Mouse (Mus musculus) adrenal gland, postnatal 4 days (tissue): ENCODE data around the gene Fcamr. TPM values are rescaled to one million over a fixed set of nuclear protein-coding genes. Genes with fewer than 3 reads are reported as not detected.

ENCODE experiments used
- DNase-seq, 2 experiments: peaks; one replicate each; pipeline ENCODE4 v3.0.0; 2021 to 2022; ENCODE audit warnings: low spot score in 2 of 2, mixed read lengths in 2 of 2
- total RNA-seq, 2 experiments: library from RNA; stranded (reverse); gene quantifications; 2 replicates each; pipeline ENCODE4 v1.2.3; 2021

The Fcamr gene
- total RNA-seq, 2 experiments from 2014 or later = not detected

GRCm38 (mm10) chr1:130801511-130801910, 809 bp downstream of the Fcamr start:
- no peak for DNase-seq

GRCm38 (mm10) chr1:130802976-130803375, 2.3 kb downstream of the Fcamr start:
- no peak for DNase-seq

- no peak for DNase-seq
These were observed 3.6 kb downstream of the Fcamr start for GRCm38 (mm10) chr1:130804279-130804678.

- no peak for DNase-seq
These were observed 10.2 kb downstream of the Fcamr start for GRCm38 (mm10) chr1:130810906-130811305.

GRCm38 (mm10) chr1:130811316-130811715, 10.6 kb downstream of the Fcamr start:
- DNase-seq = no peak

- no peak for DNase-seq
These were observed 19.0 kb downstream of the Fcamr start for GRCm38 (mm10) chr1:130819737-130820136.

GRCm38 (mm10) chr1:130820316-130821148, 19.8 kb downstream of the Fcamr start:
- DNase-seq = no peak

- DNase-seq = no peak
These were observed 20.4 kb downstream of the Fcamr start for GRCm38 (mm10) chr1:130821149-130821471.

- DNase-seq = no peak
These were observed 21.4 kb downstream of the Fcamr start for GRCm38 (mm10) chr1:130821911-130822625.

- DNase-seq = no peak
These were observed 25.7 kb downstream of the Fcamr start, which contains the start of gene Pigr for GRCm38 (mm10) chr1:130826448-130826847. Gene Pigr, plus strand, starts transcription at chr1:130826684.

DNA sequence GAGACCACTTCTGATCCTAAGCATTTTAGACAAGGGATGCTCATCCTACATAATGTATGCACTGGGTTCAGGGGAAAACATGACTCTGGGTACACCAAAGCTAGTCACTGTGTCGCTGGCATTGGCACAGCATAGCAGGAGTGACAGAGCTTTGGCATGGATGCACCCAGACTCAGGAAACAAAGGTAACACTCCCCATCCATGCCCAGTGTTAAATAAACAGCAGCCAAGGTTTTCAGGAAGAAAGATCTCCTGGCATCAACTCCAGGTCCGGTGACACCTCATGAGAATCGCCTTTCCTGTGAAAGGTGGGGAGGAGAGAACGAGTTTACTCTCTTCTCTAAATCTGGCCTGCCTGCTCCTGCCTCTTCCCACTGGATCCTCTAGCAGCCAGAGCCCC, 28.0 kb downstream of the Fcamr start:
- DNase-seq = no peak

- no peak for DNase-seq
These were observed 29.5 kb downstream of the Fcamr start for GRCm38 (mm10) chr1:130829906-130830830.

DNA sequence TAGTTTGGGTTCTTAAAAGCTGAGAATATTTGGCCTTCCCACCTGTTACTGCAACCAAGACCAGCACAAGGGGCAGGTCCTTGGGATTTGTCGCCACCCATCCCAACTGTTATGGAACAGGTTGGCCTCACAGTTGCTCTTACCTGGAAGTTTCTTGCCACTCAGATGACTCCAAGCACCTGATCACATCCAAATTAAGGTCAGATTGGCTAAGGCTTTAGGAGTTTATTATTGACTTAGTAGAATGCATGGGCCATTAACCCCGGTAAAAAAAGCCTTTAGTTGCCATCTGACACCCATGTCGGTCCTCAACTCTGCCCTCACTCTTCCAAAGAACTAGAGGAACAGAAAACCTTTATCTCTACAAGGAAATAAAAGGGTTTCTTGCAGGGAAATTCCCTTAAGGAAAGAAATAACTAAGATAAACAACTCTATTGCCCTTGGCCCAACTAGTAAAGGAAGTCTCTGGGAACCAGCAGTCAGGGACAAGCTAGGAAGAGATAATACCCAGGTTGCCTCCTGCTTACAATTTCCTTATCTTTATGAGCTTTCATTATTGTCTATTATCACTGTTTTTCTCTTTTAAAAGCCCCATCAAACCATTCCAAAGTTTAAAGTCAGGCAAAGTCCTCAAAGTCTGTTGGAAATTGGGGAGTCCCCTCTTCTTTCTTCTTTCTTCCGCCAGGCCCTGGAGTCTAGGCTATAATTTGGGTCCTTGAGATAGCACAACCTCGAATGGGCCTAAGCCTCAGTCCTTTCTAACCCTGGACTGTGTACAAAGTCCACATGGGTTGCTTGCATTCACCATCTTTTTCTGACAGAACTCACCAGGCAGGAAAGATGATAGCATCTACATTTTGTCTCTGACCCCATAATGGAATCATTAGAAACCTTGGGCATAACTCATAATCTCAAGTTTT, 31.8 kb downstream of the Fcamr start:
- DNase-seq = no peak

DNA sequence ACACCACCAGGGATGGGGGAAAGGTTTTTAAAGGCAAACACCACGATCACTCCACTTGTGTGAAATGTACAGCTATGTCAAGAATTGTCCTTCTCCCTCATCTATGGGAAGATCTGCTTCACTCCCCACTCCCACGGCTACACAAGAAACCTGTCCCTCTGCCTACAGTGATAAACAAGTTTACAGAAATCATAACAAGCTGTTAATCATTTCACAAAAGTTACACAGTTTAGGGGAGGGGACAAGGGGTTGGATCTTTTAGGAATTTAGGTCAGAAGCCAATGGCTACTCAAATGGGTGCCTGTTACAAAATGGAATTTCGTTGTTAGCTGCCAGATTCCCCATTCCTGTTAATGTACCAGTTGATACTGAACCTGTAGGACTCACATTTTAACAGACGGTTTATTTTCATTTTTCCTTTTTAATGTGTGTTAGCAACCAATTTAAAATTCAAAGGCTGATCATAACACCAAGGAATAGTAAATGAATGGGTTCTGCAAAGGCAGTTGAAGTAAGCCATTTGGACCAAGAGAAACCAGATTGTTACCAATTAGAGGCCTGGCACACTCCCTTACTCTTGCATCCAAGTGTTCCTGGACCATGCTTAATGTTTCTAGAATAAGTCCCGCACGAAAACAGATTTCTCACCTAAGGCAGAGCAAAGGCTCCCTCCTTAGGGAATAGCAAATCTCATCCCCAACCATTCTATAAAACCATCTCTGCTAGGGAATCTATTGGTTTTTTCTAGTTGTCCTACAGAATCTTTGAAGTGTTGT, 34.6 kb downstream of the Fcamr start:
- no peak for DNase-seq

DNA sequence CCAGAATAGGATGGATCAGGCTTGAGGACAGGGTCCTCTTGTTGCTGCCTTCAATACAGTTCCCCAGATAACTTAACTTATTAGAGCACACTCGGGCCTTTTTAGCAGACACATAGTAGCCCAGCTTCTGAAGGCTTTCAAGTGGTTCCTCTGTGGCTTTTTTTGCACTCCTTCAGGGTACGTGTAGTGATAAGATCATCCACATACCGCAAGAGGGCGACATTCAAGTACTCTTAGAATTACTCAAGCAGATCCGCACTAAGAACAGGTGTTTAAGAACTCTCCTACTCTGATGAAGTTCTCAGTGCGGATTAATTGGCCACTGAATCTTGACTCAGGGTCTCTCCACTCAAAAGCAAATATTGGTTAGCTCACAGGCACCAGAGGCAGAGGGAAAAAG, 37.6 kb downstream of the Fcamr start:
- no peak for DNase-seq

DNA sequence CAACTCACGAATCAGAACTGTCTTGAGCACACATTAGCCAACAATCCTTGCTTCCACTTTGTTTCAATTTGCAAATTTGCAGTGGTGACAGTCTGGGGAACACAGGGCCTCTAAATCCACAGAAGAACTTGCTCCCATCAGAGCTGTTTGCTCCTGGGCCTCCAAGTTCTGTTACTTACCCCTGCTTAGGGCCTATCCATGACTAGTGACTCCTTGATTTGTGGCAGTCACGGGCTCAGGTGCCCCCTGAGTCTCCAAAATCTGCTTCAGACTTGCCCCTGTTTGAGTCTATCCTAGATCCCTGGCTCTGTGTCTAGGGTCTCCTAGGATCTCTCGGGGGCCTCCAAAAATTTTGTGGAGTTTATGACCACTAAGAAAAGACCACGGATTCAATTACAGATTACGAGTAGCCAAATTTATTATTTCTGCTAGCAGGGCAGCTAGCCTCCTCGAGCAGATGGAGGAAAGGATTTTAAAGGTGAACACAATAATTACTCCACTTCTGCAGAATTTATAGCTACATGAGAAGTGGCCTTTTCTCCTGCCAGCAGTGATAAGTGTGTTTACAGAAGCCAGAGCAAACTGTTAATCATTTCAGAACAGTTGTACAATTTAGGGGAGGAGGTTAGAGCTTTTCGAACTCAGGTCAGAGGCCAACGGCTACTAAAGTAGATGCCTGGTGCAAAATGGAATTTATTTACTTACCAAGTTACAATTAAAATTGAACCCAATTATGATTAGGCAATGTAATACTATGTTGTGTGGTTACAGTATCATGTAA, 40.1 kb downstream of the Fcamr start:
- no peak for DNase-seq

DNA sequence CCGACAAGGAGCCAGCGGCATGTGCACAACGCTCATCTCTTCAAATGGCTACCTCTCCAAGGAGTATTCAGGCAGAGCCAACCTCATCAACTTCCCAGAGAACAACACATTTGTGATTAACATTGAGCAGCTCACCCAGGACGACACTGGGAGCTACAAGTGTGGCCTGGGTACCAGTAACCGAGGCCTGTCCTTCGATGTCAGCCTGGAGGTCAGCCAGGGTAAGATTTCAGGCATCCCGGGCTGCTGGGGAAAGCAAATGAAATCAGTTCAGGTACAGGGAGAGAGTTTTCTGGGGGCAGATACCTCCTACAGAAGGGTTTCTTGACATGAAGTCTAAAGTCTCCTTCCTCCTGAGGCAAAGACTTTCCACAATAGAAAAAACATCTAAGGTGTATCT, 40.9 kb downstream of the Fcamr start:
- DNase-seq = no peak

DNA sequence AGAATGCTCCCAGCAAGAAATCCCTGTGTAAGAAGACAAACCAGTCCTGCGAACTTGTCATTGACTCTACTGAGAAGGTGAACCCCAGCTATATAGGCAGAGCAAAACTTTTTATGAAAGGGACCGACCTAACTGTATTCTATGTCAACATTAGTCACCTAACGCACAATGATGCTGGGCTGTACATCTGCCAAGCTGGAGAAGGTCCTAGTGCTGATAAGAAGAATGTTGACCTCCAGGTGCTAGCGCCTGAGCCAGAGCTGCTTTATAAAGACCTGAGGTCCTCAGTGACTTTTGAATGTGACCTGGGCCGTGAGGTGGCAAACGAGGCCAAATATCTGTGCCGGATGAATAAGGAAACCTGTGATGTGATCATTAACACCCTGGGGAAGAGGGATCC, 43.8 kb downstream of the Fcamr start:
- DNase-seq = no peak
